Mouse (Mus musculus) embryonic facial prominence, embryonic 11.5 days (tissue): ENCODE measurements around the gene Btbd2. TPM values are rescaled to one million over a fixed set of nuclear protein-coding genes. Genes with fewer than 3 reads are reported as not detected.
A peak's percentile ranks its signal among the peaks of the same experiment; 100 is the strongest.

Experiments
- ATAC-seq: fragments of 200-750 bp; cut with Nextera tagmentation; replicated peaks from 2 replicates; pipeline ENCODE4 v1.8.0; 2017; ENCODE audit warnings: low read depth; ENCODE audit not compliant: insufficient number of reproducible peaks, low FRiP score, low TSS enrichment
- DNase-seq: peaks from one replicate; pipeline ENCODE4 v3.0.0-alpha.2; 2015; ENCODE audit warnings: low spot score
- H3K27ac ChIP-seq: fragments of 300-500 bp; sonication (generic); replicated peaks from 2 replicates; pipeline ENCODE4 v1.5.1; 2014; ENCODE audit warnings: mild to moderate bottlenecking, low read depth, low read length, control low read depth
- H3K27me3 ChIP-seq: fragments of 300-500 bp; sonication (generic); 2 replicates; pipeline ENCODE4 v1.6.1; 2014; ENCODE audit warnings: mild to moderate bottlenecking, low read length, moderate library complexity, mixed read lengths; ENCODE audit not compliant: control insufficient read depth, insufficient read depth
- H3K36me3 ChIP-seq: fragments of 300-500 bp; sonication (generic); replicated peaks from 2 replicates; pipeline ENCODE4 v1.6.1; 2014; ENCODE audit warnings: low read depth, mild to moderate bottlenecking, low read length, moderate library complexity, mixed read lengths; ENCODE audit not compliant: control insufficient read depth, insufficient read depth
- H3K4me1 ChIP-seq: fragments of 300-500 bp; sonication (generic); 2 replicates; pipeline ENCODE4 v1.6.1; 2014; ENCODE audit warnings: low read length, mixed read lengths; ENCODE audit not compliant: control insufficient read depth, insufficient read depth
- H3K4me2 ChIP-seq: fragments of 300-500 bp; sonication (generic); 2 replicates; pipeline ENCODE4 v1.6.1; 2014; ENCODE audit warnings: low read depth, mild to moderate bottlenecking, control low read depth, low read length, moderate library complexity
- H3K4me3 ChIP-seq: fragments of 300-500 bp; sonication (generic); 2 replicates; pipeline ENCODE4 v1.5.1; 2014; ENCODE audit warnings: low read depth, low read length, control low read depth
- H3K9ac ChIP-seq: fragments of 300-500 bp; sonication (generic); replicated peaks from 2 replicates; pipeline ENCODE4 v1.6.1; 2014; ENCODE audit warnings: mild to moderate bottlenecking, control low read depth, low read length
- H3K9me3 ChIP-seq: fragments of 300-500 bp; sonication (generic); replicated peaks from 2 replicates; pipeline ENCODE4 v1.6.1; 2016; ENCODE audit warnings: mild to moderate bottlenecking, low read length, inconsistent platforms, mixed read lengths; ENCODE audit not compliant: control insufficient read depth
- WGBS: fragments of 180-500 bp; shearing (Covaris S2); extraction: QIAGEN DNeasy Blood & Tissue Kit; methylation state at CpG from one replicate; pipeline ENCODE4 v1.1.7; 2014; 5-methylcytosine and 5-hydroxymethylcytosine counted together
- polyA plus RNA-seq: library from polyadenylated mRNA; unstranded; fragments of >200 nt; fragmentation: Nextera tagmentation; extraction: Ambion mirVana; gene quantifications from 2 replicates; pipeline ENCODE4 v1.2.1, GENCODE M21; 2014

The Btbd2 gene
- polyA plus RNA-seq, 1 experiment from 2014 or later = 56.3 TPM

DNA sequence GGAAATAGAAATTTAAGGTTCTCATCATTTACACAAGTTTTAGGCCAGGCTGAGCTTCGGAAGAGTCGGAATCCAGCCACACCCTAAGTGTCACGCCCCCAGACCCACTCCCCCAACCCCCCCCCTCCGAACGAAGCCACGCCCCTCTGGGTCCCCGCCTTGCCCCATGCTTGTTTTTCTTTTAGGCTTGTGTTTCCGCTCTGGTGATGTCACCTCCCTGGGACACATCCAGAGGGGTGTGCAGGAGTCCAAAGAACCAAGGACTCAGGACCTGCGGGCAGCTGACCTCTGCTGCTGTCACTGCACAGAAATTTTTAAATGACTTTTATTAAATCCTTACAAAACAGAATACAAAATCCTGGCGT is 8.1 kb upstream of the Btbd2 start:
- DNase-seq = peak; percentile 45
- no peak overlapping the region for H3K4me3 ChIP-seq
- H3K27me3 ChIP-seq = no peaks in the 10 kb centered on the region
- peaks cover 2% of the 10 kb centered on the region; the same call in 1 of the 2 replicates for H3K4me1 ChIP-seq
- H3K36me3 ChIP-seq = peaks cover 28% of the 10 kb centered on the region
- WGBS = 15% methylated on average over 10 of the region's 10 CpGs
- no peak overlapping the region for H3K27ac ChIP-seq
- no peak overlapping the region for H3K9ac ChIP-seq
- H3K9me3 ChIP-seq = no peaks in the 10 kb centered on the region
- no peak for ATAC-seq
- no peak overlapping the region; the same call in 1 of the 2 replicates for H3K4me2 ChIP-seq

DNA sequence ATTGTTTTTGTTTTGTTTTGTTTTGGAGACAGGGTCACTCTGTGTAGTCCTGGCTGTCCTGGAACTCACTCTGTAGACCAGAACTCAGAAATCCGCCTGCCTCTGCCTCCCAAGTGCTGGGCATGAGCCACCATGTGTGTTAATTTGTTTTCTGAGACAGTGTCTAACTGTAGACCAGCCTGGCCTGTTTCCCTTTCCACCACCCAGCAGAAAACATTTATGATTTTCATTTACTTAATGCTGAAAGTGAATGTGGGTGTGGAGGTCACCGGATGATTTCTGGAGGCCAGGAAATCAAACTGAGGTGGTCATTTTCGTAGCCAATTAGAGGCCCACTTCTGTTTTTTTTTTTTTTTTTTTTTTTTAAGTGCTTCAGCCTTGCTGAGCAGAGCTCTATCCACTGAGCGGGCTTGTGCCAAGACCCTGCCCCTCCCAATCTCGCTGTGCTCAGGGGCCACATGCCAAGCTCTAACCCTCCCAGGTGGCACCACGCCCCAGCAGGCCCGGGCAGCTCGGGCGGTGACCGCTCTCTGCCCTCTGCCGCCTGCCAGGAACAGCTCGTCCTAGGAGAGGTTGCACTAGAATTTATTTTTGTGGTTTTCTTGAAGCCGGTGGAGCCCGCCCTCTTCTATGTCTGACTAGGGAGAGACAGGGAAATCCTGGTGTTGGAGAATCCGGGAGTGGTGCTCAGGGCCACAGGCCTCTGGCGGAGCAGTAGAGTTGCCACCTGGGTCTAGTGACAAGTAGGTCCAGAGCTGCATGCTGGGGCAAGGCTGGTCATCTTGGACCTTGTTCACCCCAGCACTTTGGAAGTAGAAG is 7.5 kb upstream of the Btbd2 start:
- Histone ChIP-seq H3K9me3 (no peaks in the 10 kb centered on the region), H3K4me1 (peaks cover 2% of the 10 kb centered on the region; the same call in 1 of the 2 replicates), H3K36me3 (peaks cover 23% of the 10 kb centered on the region), H3K27me3 (no peaks in the 10 kb centered on the region), H3K9ac (no peak overlapping the region), H3K4me2 (no peak overlapping the region), H3K4me3 (no peak overlapping the region), H3K27ac (no peak overlapping the region)
- DNase-seq (no peak), ATAC-seq (no peak; the same call in 1 of the 2 replicates)
- 37% methylated on average over 16 of the region's 16 CpGs for WGBS

DNA sequence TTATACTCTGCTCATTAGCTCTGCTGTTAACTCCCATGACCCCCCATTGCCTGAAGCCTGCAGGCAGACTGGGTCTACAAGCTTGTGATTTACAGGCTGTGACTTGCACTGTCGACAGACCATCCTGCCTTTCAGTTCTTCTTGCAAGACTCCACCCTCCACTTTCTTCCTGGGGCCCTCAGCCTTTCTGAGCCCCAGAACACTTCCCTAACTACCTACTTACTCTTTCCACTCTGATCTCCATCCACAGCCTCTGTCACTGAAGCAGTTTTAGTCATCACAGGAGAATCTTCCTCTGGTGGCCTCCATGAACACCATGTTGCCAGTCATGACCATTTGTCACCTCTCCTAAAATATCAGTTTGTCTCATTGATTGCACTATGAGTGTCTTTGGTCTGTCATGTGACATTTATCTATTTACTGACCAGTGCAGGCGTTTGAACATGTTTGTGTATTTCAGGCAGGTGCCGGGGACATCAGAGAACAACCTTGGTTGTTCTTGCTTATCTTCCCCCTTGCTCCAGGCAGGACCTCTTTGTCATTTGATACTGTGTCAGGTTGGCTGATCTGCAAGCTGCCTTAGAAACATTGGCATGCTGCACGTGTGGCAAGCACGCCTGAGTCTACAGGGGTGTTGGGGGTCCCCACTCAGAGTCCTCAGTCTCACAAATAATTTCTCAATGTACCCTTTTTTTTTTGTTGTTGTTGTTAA is 6.8 kb upstream of the Btbd2 start:
- Histone ChIP-seq H3K4me1 (peaks cover 2% of the 10 kb centered on the region; the same call in 1 of the 2 replicates), H3K4me3 (no peak overlapping the region)

DNA sequence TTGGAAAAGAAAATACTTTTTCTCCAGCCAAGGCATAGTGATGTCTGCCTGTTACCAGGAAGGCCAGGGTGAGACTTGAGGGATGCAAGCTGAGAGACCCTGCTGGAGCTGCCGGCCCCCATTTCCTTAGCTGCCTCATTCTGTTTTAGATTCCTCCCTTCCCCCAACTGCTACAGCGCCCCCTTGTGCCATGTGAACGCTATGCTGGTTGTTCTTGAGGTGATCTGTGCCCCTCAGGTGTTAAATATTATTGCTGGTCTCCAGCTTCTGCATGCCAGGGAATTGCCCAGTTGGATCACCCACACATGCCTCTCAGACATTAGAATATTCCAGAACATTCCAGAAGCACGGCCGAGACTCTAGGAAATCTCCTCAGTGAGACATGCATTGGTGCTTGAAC is 4.3 kb upstream of the Btbd2 start:
- DNase-seq = peak; percentile 66
- no peak overlapping the region for H3K4me3 ChIP-seq
- no peak overlapping the region for H3K9ac ChIP-seq
- 0 out of 2 replicates have a peak, but pooled peaks cover 2% of the 10 kb centered on the region for H3K36me3 ChIP-seq
- WGBS = 36% methylated on average over 5 of the region's 5 CpGs
- no peaks in the 10 kb centered on the region for H3K27me3 ChIP-seq
- peaks cover 2% of the 10 kb centered on the region; the same call in 1 of the 2 replicates for H3K4me1 ChIP-seq
- H3K9me3 ChIP-seq = no peaks in the 10 kb centered on the region
- no peak overlapping the region for H3K4me2 ChIP-seq
- no peak for ATAC-seq
- no peak overlapping the region for H3K27ac ChIP-seq

More for the DNA sequence above, 6.8 kb upstream of the Btbd2 start:
- Histone ChIP-seq H3K4me2 (no peak overlapping the region), H3K27me3 (no peaks in the 10 kb centered on the region), H3K27ac (no peak overlapping the region), H3K36me3 (peaks cover 17% of the 10 kb centered on the region), H3K9me3 (no peaks in the 10 kb centered on the region), H3K9ac (no peak overlapping the region)
- no peak for DNase-seq
- ATAC-seq = no peak
- 54% methylated on average over 5 of the region's 5 CpGs for WGBS

DNA sequence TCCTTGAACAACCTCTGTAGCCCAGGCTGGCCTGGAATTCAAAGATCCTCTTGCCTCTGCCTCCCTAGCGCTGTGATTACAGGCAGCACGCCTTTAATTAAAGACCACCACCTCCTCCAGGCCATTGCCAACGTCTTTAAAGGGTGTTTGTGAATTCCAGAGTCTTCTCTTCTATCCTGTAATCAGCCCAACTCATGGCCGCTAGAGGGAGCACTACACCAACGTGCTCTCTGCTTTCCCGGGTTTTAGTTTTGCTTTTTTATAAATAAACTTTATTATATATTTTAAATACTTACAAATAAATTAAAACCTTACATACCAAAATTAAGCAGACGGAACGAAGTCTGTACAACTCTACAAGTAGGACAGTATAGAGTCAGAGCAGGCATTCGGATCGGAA is 2.3 kb upstream of the Btbd2 start:
- 18% methylated on average over 10 of the region's 10 CpGs for WGBS
- Histone ChIP-seq H3K27ac (no peak overlapping the region), H3K27me3 (no peaks in the 10 kb centered on the region), H3K4me1 (peaks cover 2% of the 10 kb centered on the region; the same call in 1 of the 2 replicates), H3K4me2 (no peak overlapping the region), H3K4me3 (no peak overlapping the region), H3K36me3 (no peaks in the 10 kb centered on the region), H3K9me3 (no peaks in the 10 kb centered on the region), H3K9ac (no peak overlapping the region)
- peak; percentile 87 for DNase-seq
- ATAC-seq = no peak

DNA sequence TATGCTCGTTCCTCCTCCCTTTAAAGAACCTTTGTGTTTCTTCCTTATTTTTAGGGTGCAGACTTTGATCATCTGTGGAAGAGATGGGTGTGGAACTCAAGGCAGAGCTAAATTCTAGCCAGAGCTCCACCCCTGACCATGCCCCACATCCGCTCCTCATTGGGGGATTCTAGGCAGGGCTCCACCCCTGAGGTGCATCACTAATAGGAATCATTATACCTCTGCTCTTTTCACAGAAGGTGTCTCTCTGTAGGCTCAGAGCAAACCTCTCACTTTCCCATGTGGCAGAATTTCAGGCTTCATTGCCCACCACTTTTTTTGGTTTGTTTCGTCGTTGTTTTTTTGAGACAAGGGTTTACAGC is 2.0 kb upstream of the Btbd2 start:
- H3K36me3 ChIP-seq = no peaks in the 10 kb centered on the region
- DNase-seq (no peak), ATAC-seq (no peak)
- WGBS = 75% methylated on average over 4 of the region's 4 CpGs
- H3K27me3 ChIP-seq = no peaks in the 10 kb centered on the region
- no peak overlapping the region for H3K9ac ChIP-seq
- H3K9me3 ChIP-seq = no peaks in the 10 kb centered on the region
- no peak overlapping the region for H3K27ac ChIP-seq
- H3K4me2 ChIP-seq = no peak overlapping the region
- H3K4me1 ChIP-seq = peaks cover 2% of the 10 kb centered on the region; the same call in 1 of the 2 replicates
- H3K4me3 ChIP-seq = no peak overlapping the region

DNA sequence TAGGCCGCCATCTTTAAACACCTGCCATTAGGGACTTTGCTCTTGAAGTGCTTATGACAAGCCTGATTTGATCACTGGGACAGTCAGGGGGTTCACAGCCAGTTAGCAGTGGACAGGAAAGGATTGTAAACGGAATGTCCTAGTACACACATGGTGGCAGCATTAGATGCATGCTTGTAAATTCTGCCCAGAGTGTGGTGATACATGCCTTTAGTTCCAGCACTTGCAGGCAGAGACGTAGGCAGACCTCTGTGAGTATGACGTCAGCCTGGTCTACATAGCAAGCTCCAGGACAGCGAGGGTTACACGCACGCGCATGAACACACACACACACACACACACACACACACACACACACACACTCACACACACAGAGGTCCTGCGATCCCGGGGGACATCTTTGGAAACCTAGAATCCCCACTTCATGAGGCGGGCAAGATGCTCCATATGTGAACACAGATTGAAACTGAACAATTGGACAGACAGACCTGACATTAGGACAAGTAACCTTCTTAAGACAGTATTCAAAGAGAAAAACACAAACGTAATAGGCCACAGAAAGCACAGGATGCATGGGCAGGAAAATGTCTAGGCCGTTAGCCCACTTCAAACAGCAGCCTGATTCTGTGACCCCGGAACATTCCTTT is 1.4 kb upstream of the Btbd2 start:
- DNase-seq = no peak
- H3K9me3 ChIP-seq = no peaks in the 10 kb centered on the region
- no peaks in the 10 kb centered on the region for H3K27me3 ChIP-seq
- peaks cover 2% of the 10 kb centered on the region; the same call in 1 of the 2 replicates for H3K4me1 ChIP-seq
- no peak overlapping the region for H3K9ac ChIP-seq
- 89% methylated on average over 14 of the region's 14 CpGs for WGBS
- H3K27ac ChIP-seq = no peak overlapping the region
- ATAC-seq = no peak
- no peaks in the 10 kb centered on the region for H3K36me3 ChIP-seq
- no peak overlapping the region for H3K4me3 ChIP-seq
- H3K4me2 ChIP-seq = no peak overlapping the region
